Mouse (Mus musculus) urinary bladder, postnatal 14 days (tissue): ENCODE measurements around the gene Apln.

Experiments used
- DNase-seq: peaks from one replicate; pipeline ENCODE4 v3.0.0; 2021; ENCODE audit warnings: low spot score

The Apln gene

GRCm38 (mm10) chrX:48016906-48017601 lies 17.6 kb downstream of the Apln start:
- DNase-seq, result no peak

- DNase-seq, result no peak
These were observed 23.0 kb downstream of the Apln start for GRCm38 (mm10) chrX:48011656-48012055.

GRCm38 (mm10) chrX:48006062-48006461 lies 28.6 kb downstream of the Apln start:
- no peak for DNase-seq

GRCm38 (mm10) chrX:48004786-48005185 lies 29.9 kb downstream of the Apln start:
- no peak for DNase-seq

GRCm38 (mm10) chrX:48001151-48001550 lies 33.5 kb downstream of the Apln start:
- no peak for DNase-seq

- DNase-seq, result no peak
These were observed 36.2 kb downstream of the Apln start for GRCm38 (mm10) chrX:47998412-47998811.

DNA sequence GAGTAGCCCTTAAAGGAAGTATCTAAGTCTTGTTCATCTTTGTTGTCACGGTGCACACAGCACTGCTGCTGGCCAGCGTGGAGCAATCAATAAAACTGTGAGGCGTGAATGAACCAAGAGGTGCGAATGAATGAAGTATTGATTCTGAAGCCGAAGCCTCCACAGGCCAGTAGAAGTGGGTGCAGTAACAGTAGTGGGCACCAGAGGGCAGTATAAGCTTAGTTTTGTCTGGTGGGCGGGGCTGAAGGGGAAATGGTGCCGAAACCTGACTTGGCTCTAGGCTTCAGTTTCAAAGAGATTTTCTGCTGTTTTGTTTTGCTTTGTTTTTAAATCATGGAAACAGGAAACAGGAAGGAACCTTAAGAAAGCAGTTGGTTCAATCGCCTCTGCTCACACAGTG lies 42.0 kb downstream of the Apln start:
- peak; percentile 69 for DNase-seq

- DNase-seq, result peak; percentile 31
These were observed 46.6 kb downstream of the Apln start for GRCm38 (mm10) chrX:47988024-47988423.

DNA sequence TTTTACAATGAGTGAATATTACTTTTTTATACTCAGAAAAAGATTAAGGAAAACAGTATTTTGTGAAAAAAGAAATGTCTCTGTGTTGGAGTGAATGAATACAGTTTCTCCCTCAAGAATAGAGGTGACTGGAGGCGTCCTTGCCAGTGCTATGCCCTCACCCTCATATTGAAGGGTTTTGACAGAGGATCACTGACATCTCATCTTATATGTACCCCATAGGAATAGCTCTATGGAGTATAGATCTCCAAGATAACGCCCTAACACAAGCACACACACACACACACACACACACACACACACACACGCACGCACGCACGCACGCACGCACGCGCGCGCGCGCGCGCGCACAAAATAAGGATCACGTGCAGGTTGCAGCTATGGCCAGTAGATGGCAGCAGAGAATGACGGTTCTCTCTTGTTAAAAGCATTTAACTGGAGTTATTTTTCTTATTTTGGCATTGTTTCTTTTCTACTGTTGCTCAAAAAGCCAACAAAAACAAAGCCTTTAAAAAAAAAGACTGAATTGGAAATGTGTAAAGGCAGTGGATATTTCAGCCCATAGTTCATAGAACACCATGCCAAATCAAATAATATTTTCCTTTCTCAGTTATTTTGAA lies 49.5 kb downstream of the Apln start:
- peak; percentile 43 for DNase-seq

DNA sequence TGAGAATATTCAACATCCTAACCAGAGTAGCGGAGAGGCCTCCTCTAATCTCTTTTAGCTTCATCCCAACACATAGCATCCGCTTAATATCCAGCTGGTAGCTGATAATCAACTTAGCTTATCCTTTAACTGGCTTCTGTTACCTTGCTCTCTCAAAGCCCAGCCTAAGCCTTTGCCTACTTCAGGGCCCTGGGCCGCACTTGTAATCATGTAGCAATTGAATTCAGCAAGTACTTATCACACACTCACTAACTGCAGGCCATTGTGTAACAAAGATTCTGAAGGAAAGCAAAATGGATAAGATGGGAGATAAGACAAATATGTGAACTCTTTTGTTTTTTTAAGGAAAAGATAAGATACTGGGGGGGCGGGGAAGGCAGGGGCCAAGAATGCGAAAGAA lies 57.6 kb downstream of the Apln start:
- no peak for DNase-seq

- peak; percentile 40 for DNase-seq
These were observed 58.1 kb downstream of the Apln start for GRCm38 (mm10) chrX:47976551-47976950.
